Mouse (Mus musculus): ENCODE results near the gene Rere.

The Rere gene

DNA sequence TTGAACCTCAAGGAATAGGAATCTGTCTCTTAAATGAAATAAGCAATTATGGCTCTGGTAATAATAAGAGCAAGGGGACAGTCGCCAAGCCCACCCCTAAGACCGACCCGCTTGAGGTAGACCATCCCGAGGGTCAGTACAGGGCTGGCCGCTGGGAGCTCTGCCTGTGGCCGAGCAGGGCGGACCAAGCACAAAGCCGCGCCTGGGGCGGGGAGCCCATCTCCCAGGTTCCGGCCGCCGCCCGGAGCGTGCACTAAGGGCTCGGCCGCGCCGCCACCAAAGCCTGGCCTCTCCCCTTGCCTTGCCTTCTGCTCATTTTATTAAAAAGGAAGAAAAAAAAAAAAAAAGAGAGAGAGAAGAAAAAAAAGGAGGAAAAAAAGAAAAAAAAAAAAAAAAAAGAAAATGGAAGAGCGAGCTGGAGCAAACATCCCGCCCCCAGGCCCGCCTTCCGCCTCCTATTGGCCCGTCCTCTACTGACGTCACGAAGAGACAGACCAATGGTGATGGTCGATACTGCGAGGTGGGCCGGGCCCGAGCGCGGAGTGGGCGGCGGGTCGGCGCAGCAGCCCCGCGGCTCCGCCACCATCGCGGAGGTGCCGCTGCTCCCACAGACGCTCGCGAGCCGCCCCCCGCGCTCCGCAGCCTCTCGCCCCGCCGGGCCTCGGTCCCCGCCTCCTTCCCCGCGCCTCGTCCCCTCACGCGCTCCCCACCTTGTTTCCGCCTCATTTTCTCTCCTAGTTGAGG lies at the start of gene Rere:
TSS of gene Rere (plus strand) at position 629 of the 744 bp plus-strand sequence.
- DNase-seq (ENCODE audit: low spot score): peak; percentile 97

GRCm38 (mm10) chr4:150231871-150232270 lies 49.6 kb upstream of the Rere start:
- no peak for DNase-seq (ENCODE audit: low spot score)

DNA sequence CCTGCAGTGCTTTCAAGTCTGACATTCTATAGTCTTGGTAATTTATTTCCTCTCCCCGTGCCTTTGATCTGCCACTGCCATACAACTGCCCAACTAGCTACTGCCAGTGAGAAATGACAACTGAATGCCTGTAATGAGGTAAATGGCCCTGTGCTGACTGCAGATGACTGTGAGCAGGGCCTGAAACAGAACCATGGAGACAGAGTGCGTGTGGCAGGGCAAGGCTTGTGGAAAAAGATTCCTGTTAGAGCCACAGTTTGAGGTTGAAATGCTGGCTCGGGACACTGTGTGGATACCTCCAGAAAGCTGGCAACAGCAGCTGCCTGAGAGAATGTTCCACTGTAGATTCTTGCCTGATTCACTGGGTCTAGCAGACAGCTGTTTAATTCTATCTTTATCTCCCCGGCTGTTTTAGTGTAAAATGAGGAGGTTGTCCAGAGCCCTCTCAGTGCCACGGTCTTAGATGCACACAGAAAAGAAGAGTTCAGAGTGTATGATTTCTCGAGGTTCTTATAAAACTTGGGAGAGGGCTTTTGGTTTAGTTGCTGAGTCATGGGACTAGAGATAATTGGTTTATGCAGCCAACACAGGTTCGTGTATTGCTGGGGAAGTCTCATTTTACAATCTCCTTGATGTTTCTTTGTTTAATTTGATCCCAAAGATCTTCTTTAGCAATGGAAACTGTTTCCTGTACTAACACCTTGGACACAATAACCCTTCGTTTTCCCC lies 46.7 kb upstream of the Rere start:
- DNase-seq (ENCODE audit: low spot score): no peak

- DNase-seq (ENCODE audit: low spot score): no peak
These were observed 45.9 kb upstream of the Rere start for GRCm38 (mm10) chr4:150235585-150235984.

DNA sequence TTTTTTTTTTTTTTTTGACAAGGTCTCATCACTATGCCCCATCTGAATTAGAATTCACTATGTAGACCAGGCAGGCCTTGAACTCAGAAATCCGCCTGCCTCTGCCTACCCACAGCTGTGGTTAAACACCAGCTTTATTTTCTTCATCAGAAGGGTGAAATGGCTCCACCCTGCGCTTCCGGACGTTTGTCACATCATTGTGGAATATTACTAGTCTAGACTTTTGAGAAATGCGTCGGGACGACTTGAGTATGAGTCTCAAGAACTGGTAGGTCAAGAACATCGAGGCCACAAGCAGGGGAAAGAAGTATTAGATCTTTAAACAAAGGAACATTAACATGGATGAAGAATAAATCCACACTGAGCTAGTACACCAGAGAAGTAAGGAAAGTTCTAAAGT lies 45.4 kb upstream of the Rere start:
- DNase-seq (ENCODE audit: low spot score): no peak

DNA sequence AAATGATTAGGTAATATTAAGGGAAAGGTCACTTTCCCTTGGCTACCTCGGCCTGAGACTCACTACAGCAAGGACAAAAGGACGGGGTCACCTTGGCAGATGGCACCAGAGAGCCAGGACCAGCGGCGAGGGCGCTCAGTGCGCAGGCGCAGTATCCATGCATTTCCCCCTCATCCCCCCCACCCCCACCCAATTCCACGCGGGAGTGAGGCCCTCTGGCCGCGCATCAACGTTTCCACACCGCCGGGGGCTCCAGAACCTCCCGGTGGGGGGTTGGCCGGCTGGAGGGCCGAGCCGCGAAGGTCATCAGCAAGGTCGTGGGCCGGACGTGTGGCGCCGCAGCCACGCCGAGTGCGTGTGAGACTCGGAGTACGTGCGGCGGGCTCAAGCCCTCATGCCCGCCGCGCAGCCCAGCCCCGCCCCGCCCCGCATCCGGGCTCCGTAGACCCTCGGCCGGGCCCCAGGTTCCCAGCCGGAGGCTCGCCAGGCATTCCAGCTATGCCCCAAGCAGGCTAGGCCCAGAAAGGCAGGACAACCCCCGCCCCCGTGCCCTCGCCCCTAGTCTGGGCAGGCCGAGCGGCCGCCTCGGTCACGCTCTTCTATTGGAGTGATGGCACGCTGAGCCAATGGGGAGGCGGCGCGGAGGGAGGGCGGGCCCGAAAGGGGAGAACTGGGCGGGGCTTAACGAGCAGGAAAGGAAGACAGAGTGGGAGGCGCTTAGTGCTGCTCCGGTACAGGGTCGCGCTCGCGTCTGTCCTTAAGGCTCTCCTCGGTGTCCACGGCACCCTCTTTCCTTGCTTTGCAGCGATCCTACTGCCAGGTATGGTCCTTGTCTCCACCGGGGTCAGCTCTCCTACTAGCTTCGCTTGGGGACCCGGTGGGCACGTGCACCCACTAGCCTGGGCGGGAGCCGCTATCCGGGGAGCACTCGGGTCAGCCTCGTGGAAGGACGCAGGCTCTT lies 44.6 kb upstream of the Rere start, which contains the start of gene Eno1:
TSS of gene Eno1 (plus strand) at position 201 of the 961 bp plus-strand sequence.
- DNase-seq (ENCODE audit: low spot score): peak; percentile 95

DNA sequence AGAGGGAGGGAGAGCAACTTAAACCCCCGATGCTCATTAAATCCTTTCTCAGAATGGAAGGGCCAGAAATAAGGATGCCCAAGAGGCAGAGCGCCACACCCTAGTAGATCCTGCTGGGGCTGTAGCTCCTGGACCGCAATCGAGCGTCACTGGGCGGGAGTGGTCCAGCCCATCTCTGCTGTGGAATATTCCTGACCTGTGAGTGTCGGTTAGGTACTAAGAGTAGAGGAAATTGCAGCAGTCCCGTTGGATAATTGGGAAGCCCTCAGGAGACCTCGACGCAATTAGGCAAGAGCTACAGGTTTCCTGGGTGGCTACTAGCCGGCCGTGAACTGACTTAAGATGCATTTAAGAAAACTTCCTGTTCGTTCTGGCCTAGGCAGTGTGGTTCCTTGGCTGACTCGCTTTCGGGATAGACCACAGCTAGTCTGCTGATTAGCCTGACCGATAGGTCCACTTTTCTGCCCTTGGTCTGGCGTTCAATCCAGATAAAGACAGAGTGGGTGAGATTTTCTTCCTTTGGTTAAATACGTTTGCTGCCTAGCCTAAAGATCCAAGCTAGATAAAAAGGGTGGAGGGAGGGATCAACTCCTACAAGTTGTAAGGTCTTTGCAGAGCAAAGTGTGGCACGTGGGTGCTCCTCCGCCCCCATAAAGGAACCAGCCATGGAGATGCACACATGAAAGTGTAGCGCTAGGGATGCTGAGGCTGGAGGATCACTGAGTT lies 43.6 kb upstream of the Rere start:
- peak; percentile 53 for DNase-seq (ENCODE audit: low spot score)

GRCm38 (mm10) chr4:150238433-150239086 lies 42.9 kb upstream of the Rere start:
- no peak for DNase-seq (ENCODE audit: low spot score)

GRCm38 (mm10) chr4:150239087-150239480 lies 42.4 kb upstream of the Rere start:
- DNase-seq (ENCODE audit: low spot score): no peak

- no peak for DNase-seq (ENCODE audit: low spot score)
These were observed 41.9 kb upstream of the Rere start for GRCm38 (mm10) chr4:150239503-150239902.

GRCm38 (mm10) chr4:150239951-150240368 lies 41.5 kb upstream of the Rere start:
- peak; percentile 95 for DNase-seq (ENCODE audit: low spot score)

DNA sequence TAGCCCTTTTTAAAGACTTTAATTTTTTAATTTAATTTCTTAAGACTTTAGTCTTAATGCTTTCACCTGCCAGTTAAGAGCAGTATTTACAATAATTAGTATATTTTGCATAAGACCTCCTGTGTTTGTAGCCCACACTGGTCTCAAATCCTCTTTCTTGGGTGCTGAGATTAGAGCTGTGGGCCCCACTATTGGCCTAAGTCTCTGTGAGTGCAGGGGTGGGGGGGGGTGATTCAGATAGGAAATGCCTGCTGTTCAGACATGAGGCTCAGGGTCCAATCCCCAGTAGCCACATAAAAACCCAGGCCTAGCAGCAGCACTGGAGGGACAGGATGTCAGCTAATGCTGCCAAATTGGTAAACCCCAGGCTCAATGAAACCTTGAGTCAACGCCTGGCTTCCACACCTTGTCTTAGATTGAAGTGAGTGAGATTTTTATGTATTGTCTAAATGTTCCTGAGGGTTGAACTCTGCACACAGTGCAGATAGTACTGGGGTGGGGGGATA lies 41.0 kb upstream of the Rere start:
- no peak for DNase-seq (ENCODE audit: low spot score)

DNA sequence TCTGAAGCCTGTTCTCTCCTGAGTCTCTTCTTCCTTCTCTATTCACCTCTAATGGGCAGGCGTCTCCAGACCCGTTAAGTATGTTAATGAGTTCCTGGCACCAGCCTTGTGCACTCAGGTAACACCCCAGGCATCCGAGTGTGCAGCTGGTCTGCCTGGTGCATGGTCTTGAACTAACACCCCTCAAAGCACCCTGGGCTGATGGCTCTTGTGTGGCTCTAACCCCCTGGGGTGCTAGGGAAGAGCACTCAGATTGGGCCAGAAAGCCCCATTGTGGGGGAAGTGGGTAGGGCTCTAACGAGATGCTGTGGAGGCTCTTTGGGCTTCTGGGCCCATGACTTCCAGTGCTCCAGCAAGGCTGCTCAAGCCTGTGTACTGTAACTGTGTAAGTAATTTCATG lies 39.7 kb upstream of the Rere start:
- DNase-seq (ENCODE audit: low spot score): no peak

DNA sequence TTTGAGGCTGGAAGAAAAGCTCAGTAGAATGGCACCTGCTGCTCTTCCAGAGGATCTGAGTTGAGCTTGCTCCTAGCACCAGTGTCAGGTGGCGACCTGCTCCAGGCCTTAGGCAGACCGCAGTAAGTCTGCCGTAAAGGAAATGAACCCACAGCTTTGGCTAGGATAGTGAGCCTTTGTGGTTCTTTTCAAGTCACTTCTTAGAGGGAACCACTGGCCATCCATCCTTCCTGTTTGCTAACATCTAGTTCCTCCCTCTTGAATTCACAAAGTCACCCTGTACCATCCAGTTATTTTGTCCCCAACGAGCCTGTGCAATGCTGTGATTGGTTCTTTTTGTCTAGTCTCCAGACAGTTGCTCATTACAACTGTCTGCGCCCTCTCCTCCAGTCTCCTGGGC lies 38.7 kb upstream of the Rere start:
- DNase-seq (ENCODE audit: low spot score): no peak

DNA sequence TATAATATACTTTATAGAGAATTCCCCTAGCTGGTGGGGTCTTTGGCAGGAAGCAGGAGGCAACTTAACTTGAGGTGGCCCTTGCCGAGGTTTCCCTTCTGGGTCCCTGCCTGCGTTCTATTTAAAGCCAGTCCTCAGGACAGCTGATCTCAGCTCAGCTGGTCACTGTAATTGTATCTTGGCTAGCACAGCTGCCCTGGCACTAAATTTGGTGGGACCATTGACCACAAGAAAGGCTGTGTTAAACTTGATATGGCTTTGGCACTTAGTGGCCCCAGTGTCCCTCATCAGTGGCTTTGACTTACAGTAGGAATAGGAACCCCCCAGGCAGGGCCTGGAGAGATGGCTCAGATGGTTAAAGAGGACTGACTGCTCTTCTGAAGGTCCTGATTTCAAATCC lies 35.6 kb upstream of the Rere start:
- DNase-seq (ENCODE audit: low spot score): no peak

DNA sequence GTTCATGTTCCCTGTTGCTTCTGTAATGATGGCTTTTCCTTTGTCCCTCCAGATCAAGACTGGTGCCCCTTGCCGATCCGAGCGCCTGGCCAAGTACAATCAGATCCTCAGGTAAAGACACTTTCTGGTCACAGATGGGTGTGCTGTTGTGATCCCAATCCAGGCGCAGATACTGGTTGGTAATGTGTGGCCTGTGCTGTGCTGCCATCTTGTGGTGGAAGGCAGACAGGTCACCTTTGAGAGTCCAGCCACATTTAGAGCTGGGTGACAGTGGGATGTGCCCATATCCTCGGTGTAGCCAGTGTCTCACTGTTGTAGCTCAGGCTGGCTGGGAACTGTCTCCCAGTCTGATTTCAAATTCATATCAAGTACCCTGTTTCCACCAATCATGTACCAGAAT lies 33.4 kb upstream of the Rere start:
- DNase-seq (ENCODE audit: low spot score): peak; percentile 68

- no peak for DNase-seq (ENCODE audit: low spot score)
These were observed 32.5 kb upstream of the Rere start for GRCm38 (mm10) chr4:150248917-150249316.

- DNase-seq (ENCODE audit: low spot score): no peak
These were observed 31.6 kb upstream of the Rere start for GRCm38 (mm10) chr4:150249731-150250270.

DNA sequence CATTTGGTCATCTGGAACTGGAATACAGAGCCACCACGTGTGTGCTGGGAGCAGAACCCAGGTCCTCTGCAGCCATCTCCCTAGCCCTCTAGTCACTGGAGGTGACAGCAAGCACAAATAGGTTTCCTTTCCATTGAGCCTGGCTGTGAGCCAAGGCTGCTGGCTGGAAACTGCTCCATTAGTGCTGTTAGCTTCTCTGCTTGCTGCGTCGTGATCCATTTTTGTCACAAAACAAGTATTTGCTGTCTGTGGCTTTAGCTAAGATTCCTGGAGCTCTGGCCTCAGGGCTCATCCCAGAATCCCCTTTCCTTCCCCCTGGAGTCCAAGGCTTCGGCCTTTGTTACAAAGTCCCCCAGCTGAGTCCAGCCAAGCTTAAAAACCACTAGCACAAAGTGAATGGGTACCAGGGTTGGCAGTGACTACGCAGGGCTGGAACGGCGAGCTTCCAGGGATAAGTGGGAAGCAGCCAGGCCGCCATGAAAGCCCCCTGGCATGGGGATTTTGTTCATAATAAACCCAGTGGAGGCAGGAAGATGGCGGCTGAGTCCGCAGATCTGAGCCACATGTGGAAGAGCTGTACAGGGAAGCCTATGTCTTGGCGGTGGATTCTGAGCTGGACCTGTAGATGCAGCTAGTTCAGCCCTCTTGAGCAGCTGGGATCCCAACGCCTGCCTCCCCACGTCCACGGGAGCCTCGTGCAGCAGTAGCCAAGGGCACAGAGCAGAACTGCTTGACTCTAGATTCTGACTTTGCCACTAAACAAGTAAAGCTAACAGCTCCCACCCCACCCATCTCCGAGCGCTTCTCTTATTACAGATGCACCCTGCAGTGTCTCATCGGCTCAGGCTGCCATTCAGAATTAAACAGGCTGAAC lies 30.7 kb upstream of the Rere start:
- no peak for DNase-seq (ENCODE audit: low spot score)

- DNase-seq (ENCODE audit: low spot score): no peak
These were observed 27.0 kb upstream of the Rere start for GRCm38 (mm10) chr4:150254416-150254815.

Data from c-Kit-positive CD71-positive TER-119-positive erythroid progenitor cells, embryonic 14.5 days (primary cell).